Mouse (Mus musculus): Measurements from ENCODE around the gene Kcnq1.

DNA sequence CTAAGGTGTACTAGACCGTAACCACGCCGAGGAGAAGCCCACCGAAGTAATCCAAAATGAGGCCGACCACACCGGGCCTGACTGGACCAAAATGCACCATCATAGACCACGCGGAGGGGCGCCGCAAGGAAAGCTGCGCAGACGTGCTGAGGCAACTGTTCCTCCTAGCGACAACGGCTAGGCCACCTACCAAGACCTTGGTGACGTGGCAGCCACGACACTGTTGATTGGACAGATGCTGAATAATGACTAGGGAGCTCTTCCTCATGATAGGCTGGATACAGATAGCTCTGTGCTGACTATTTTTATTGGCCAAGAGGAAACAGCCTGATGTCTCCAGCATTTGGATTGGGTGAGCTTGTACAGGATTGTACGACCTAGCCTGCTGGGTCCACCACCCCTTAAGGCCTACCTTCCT is 190.2 kb downstream of the Kcnq1 start:
- TF ChIP-seq CTCF (IDR thresholded peaks at IDR 0.05; ENCODE audit: extremely low read depth, insufficient read depth, low read length): no peak
- peak; percentile 98 for TF ChIP-seq POLR2A (IDR thresholded peaks at IDR 0.05; ENCODE audit: extremely low read depth, insufficient read depth, low read length)
